Mouse (Mus musculus) heart, postnatal 4 days (tissue): ENCODE data around the gene Nudt4. TPM values are rescaled to one million over a fixed set of nuclear protein-coding genes. Genes with fewer than 3 reads are reported as not detected.

Experiments
- DNase-seq: peaks from one replicate; pipeline ENCODE4 v3.0.0; 2021
- total RNA-seq, 2 experiments: library from RNA; stranded (reverse); gene quantifications; 2 replicates each; pipeline ENCODE4 v1.2.3; 2021

Nudt4 gene
- total RNA-seq, 2 experiments from 2014 or later, result 201 to 218 TPM

DNA sequence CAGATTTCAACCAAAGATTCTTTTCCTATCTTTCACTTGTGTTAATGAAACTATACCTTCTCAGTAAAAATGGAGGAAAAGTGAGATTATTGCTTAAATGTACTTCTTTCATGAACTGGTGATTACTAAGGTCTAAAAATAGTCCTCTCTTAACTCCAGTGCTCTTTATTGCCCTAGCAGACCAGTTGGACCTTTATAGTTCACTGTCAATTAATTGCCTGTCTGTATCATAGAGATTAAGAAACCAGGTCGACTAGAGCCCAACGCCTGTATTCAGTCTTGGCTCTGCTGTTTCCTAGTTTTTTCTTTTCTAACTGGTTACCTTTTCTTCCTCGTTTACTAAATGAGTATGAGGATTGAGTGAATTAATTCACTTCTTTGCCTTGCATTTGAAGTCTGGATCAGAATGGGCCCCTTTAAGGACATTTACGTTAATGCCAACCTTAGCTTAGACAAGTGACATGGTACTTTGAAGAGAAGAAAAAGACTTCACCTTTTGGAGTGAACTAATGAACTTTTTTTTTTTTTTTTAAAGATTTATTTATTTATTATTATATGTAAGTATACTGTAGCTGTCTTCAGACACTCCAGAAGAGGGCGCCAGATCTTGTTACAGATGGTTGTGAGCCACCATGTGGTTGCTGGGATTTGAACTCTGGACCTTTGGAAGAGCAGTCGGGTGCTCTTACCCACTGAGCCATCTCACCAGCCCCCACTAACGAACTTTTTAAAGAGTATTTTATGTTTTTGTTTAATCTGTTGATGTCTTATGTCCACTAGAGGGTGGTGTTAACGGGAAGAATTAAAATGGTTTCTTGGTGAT lies 28.3 kb downstream of the Nudt4 start:
- no peak for DNase-seq

DNA sequence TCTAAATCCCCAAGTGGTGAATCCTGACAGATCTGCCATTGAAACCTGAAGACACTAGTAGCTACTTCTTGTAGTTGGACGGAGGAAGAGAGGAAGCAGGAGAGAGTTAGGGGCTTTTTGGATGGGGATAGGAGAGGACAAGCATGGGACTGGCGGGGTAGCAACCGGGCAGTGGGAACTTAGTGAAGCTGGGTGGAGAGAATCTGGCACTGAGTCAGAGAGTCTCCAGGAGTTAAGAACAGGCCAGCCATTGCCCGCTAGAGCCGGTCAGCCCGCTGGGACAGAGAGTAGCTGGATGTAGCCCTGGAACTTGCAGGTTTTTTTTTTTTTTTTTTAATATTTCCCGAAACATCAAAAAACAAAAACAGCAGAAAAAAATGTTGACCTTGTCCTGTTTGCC lies 30.6 kb downstream of the Nudt4 start:
- peak; percentile 33 for DNase-seq

GRCm38 (mm10) chr10:95532916-95533315 lies 31.0 kb downstream of the Nudt4 start:
- DNase-seq, result no peak

DNA sequence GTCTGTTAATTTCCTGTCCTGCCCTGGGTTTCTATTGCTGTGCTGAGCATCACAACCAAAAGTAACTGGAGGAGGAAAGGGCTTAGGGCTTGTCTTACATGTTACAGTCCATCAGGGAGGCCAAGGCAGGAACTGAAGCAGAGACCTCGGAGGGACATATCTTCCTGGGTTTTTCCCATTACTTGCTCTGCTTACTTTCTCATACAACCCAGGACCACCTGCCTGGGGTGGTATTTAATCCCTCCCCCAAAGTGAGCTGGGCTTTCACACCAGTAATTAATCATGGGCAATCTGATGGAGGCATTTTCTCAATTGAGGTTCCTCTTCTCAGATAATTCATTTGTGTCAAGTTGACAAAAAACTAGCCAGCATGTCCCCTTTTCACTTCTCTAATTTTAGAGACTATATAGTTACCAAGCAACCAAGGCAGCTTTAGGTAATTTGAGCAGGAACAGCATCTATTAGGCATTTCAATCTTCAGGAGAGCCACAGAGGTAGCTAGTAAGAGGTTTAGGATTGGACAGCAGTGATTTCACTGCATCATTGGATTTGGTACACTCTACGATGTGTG lies 33.3 kb downstream of the Nudt4 start:
- no peak for DNase-seq

DNA sequence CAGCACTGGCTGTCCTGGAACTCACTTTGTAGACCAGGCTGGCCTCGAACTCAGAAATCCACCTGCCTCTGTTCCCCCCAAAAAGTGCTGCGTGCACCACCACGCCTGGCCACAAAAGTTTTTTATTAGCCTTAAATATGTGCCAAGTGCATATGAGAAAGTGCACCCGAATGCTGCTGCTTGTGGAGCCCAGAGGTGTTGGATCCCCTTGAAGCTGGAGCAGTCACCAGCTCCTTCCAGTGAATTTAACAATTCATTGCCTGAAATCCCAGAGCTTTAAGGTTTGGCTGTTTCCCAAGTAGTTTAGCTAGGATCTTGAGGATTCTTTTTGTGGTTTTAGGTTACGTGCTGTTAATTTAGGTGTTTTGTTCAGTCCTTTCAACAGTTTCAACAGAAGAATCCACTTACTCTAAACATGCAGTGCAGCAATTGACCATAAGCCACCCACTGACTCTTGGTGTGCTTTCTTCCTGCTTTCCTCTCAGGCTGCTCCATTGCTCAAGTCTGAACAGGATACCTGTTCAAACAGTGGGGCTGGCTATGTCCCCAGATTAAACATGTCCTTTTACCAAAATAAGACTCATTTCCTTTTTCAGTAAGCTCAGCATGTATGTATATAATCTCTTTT lies 37.3 kb downstream of the Nudt4 start:
- DNase-seq, result no peak

DNA sequence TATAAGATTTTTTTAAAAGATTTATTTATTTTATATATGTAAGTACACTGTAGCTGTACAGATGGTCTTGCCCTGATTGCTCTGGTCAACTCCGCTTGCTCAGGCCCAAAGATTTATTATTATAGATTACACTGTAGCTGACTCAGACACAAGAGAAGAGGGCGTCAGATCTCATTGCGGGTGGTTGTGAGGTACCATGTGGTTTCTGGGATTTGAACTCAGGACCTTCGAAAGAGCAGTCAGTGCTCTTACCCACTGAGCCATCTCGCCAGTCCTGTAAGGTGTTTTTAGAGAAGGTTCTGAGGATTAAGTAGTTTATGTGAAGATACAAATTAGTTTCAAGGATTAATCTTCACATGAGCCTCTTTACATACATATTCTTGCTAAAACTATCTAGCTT lies 38.1 kb downstream of the Nudt4 start:
- no peak for DNase-seq

DNA sequence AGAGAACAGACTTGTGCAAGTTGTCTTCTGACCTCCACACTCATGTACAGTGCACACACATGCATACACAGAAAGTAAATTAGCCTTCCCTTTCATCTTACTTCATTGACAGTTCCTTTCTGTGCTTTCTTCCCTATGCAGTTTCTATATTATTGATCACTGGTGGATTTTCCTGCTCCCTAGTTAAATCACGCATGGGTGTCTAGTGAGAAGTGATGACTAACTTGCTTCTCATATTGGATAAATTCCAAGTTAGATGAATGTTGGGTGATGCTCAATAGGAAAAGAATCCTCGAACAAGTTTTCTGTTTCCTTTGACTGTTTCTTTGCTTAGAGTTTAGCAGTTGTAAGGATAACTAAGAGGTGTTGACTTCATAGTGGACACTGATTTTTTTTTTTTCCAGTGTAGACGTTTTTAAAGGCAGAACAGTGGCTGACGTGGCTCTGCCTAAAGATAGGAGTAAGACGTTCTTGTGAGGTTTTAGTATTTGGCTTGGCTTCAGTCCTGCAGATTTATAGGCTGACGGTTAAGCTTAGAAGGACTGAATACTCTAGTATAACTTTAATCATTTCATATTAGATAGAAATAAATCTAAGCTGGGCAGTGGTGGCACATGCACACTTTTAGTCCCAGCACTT lies 38.8 kb downstream of the Nudt4 start:
- no peak for DNase-seq

DNA sequence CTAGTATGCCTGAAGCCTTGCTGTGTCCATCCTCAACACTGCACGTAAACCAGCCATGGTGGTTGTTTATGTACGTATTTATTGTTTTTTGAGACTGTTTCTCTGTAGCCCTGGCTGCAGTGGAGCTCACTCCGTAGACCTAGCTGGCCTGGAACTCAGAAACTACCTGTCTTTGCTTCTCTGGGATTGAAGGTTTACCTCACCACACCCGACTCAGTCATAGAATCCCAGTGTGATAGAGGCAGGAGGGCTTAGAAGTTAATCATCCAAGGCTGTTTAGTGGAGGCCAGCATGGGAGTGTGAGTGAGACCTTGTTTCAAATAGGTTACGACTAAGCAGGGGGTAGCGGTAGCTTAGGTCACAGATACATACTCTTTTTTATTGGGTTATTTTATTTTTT lies 46.3 kb downstream of the Nudt4 start:
- no peak for DNase-seq

DNA sequence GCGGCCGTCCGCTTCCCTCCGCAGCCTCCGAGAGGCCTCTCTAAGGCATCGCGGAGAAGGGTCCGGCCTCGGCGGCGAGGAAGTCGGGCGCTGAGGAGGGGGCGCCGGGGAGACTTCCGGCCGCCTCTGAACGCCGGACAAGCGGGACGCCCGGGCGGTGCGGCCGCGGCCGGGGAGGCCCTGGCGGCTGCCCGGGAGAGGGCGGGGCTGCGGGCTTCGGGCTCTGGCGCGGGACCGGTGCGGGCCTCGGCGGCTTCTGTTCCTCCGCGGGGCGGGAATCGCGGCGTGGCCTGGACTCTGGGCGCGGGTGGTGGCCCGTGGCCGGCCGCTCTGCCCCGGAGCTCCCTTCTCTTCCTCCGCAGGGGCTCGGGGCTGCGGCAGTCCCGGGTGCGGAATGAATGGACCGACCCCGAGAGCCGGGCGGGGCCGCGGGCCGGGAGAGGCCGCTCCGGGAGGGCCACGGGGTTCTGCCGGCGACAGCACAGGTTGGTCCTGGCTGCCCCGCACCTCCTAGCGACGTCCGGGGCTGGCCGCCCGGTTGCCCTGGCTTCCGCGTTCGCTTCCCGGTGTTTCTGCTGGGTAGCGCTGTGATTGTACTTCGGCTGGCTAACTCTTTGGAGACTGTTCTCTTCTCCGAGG lies 48.5 kb downstream of the Nudt4 start:
- peak; percentile 60 for DNase-seq

GRCm38 (mm10) chr10:95514656-95515292 lies 49.2 kb downstream of the Nudt4 start, which contains the start of gene Ube2n:
Gene Ube2n, plus strand, starts transcription at chr10:95515145.
- peak; percentile 98 for DNase-seq

DNA sequence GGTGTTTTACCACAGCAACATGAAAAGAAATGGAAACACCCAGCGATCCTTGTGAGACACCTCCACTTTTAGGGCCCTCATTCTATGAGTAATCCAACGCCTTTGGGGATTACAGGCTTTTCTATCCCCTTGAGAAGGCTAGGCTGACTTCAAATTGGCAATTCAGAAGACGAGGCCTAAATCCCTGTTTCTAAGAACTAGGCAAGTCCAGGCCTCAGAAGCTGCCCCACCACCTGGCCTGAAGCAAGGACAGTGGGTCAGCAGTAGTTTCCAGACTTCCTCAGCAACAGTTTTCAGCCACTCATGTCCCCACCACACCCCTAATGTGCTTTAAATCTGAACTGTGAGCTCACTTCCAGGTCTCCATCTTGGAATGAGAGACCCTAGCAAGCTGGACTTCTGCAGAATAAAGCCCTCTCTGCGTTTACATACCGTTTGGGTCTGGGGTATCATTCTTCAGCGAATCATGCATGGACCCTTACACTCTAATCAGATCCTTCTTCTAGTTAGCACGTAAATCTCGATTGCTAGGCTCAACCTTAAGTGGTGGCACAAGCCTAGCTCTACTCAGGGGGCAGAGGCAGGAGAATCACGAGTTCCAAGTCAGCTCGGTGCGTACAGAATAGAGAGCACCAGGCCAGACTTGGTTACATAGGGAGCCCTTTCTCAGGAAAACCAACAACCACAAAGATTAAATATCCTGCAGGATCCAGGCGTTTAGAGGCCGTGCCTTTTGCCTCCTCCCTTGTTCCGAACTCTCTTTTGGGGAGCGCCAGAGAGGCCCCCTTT lies 50.0 kb downstream of the Nudt4 start:
- DNase-seq, result no peak

DNA sequence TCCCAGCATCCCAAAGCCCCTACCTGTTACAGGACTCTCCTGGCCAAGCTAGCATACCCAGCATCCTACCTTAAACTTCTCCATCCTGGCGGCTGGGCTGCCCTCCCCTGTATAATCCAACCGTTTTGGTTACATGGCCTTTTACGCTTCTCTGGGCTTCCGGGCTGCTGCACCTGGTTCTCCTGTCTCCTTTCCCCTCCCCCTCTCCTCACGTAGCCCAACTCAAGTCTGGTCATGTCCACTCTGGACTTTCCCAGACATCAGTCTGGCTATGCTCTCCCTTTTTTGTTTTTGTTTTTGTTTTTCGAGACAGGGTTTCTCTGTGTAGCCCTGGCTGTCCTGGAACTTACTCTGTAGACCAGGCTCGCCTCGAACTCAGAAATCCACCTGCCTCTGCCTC lies 51.3 kb downstream of the Nudt4 start:
- no peak for DNase-seq

GRCm38 (mm10) chr10:95509263-95509662 lies 54.7 kb downstream of the Nudt4 start:
- DNase-seq, result no peak

DNA sequence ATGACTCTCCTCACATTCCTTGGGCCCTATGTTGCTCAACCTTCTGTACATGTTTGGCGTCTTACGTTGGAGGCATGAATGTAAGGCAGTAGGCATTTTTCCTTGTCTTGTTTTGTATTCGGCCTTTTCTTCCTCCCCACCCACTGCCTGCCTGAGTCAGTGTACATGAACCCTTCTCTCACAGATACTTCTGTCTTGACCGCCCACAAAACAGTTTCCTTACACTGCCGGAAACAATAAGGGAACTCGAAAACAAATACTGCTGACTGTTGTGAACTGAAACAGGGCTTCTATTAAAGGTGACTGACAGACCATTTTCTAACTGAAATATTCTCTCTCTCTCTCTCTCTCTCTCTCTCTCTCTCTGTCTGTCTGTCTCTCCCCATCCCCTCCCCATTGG lies 55.2 kb downstream of the Nudt4 start:
- DNase-seq, result no peak

- DNase-seq, result no peak
Measured at GRCm38 (mm10) chr10:95508126-95508525, 55.8 kb downstream of the Nudt4 start.

GRCm38 (mm10) chr10:95504341-95504740 lies 59.6 kb downstream of the Nudt4 start:
- DNase-seq, result no peak

GRCm38 (mm10) chr10:95503443-95504235 lies 60.3 kb downstream of the Nudt4 start:
- DNase-seq, result no peak

DNA sequence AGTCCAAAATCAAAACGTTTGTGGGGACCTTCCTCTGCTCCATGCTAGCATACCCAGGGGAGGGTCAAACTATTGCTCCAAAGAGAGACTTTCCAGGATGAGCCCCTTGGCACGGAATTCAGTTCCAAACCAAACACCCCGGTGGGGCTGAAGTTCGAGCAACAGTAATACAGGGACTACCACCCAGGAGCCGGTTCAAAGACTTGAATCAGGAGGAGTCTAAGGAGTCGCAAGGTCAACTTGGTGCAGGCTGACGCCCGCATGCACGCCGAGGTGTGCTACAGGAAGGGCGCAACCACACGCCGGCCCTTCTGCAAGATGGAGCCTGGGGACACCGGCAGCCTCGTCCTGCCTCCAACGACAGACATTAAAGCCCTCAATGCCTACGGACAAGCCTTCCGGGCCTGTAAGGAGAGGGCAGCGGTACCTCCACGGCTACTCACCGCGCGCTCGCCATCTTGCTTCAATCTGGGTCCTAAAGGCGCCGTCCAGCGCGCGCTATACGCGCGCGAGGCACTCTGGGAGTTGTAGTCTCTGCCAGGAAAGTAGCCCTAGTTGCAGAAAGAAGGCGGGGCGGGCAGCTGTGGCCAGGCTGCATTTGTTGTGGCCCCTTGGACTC lies 62.4 kb downstream of the Nudt4 start, which contains the start of gene Mrpl42:
Mrpl42 (minus strand) TSS at position 478 of the 619 bp plus-strand sequence.
- peak; percentile 86 for DNase-seq

GRCm38 (mm10) chr10:95501033-95501432 lies 62.9 kb downstream of the Nudt4 start:
- DNase-seq, result no peak
